Mouse (Mus musculus): ENCODE results near the gene Abhd5. TPM values are rescaled to one million over a fixed set of nuclear protein-coding genes. Genes with fewer than 3 reads are reported as not detected.

Gene Abhd5
- polyA plus RNA-seq, 1 experiment from 2014 or later: 23.7 TPM

DNA sequence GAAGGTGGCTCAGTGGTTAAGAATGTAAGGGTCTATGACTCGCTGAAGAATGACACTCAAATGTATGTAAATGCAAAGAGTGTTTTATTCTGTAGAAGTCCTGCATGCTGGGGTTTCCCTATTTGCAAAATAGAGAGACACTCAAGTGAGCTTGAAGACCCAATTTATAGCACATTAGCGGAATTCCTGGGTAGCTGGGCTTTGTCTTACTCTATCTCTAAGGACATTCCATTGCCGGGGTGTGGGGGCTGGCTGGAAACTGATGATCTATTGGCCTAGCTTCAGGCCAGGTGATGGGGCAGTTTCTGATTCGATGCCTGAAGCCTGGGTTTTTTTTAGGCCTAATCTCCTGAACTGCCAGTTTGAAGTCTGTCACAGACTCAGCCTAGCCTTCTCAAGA, 36.5 kb upstream of the Abhd5 start:
- Histone ChIP-seq H3K9me3 (ENCODE audit: control insufficient read depth, low read length) (no peaks in the 10 kb centered on the region), H3K27me3 (ENCODE audit: control insufficient read depth, insufficient read depth, low read length) (no peaks in the 10 kb centered on the region), H3K4me3 (ENCODE audit: low read depth, low read length) (no peak overlapping the region), H3K27ac (ENCODE audit: low read depth, low read length) (no peak overlapping the region), H3K9ac (ENCODE audit: low read depth, low read length) (no peak overlapping the region), H3K4me1 (replicated peaks; ENCODE audit: control insufficient read depth, insufficient read depth, low read length) (0 out of 2 replicates have a peak, but pooled peaks cover 2% of the 10 kb centered on the region), H3K36me3 (ENCODE audit: control insufficient read depth, insufficient read depth, low read length) (no peaks in the 10 kb centered on the region), H3K4me2 (replicated peaks; ENCODE audit: low read depth, low read length) (no peak overlapping the region)
- 58% methylated on average over 4 of the region's 4 CpGs for whole genome bisulfite sequencing
- DNase-seq (ENCODE audit: low spot score) (no peak), ATAC-seq (ENCODE audit: low FRiP score) (no peak)

DNA sequence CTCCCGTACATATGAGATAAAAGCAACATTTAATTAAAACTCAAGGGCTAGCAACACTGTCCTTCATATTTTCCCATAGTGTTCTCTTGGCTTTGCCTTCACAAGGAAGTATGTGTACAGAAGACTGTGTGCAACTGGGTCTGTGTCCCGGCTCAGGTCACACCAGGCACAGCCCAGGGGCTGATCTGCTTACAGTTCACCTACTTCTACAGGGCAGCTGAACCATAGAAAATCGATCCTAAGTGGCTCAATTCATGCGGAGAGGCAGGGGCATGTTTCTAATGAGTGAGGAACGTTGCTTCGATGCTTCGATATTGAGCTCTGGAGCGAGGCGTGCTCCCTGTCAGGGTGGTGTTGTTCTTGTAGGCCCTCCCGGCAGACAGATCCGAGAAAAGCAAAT, 35.9 kb upstream of the Abhd5 start:
- Histone ChIP-seq H3K4me3 (ENCODE audit: low read depth, low read length) (no peak overlapping the region), H3K9ac (ENCODE audit: low read depth, low read length) (no peak overlapping the region), H3K27me3 (ENCODE audit: control insufficient read depth, insufficient read depth, low read length) (no peaks in the 10 kb centered on the region), H3K27ac (ENCODE audit: low read depth, low read length) (no peak overlapping the region), H3K36me3 (ENCODE audit: control insufficient read depth, insufficient read depth, low read length) (no peaks in the 10 kb centered on the region), H3K4me1 (replicated peaks; ENCODE audit: control insufficient read depth, insufficient read depth, low read length) (0 out of 2 replicates have a peak, but pooled peaks cover 2% of the 10 kb centered on the region), H3K9me3 (ENCODE audit: control insufficient read depth, low read length) (no peaks in the 10 kb centered on the region), H3K4me2 (replicated peaks; ENCODE audit: low read depth, low read length) (no peak overlapping the region)
- ATAC-seq (ENCODE audit: low FRiP score) (no peak), DNase-seq (ENCODE audit: low spot score) (peak; percentile 17)
- WGBS: 54% methylated on average over 11 of the region's 11 CpGs

DNA sequence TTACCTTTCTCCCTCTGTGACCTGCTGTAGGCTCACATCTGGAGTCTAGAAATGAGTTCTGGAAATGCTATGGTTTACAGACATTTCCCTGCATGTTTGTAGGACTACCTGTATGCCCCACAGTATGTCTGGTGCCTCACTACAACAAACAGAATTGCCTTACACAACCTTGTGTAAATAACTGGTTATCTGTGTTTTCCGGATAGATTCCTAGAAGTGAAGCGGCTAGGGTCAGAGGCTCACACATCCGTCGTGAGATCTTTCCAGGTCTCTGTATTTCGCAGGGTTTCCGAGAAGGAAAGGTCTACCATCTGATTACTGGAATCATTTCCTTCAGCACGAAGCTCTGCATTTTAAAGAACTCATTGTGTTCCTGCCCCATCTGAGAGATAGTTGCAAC, 34.8 kb upstream of the Abhd5 start:
- DNase-seq (ENCODE audit: low spot score) (no peak), ATAC-seq (ENCODE audit: low FRiP score) (no peak)
- Histone ChIP-seq H3K4me1 (replicated peaks; ENCODE audit: control insufficient read depth, insufficient read depth, low read length) (0 out of 2 replicates have a peak, but pooled peaks cover 2% of the 10 kb centered on the region), H3K4me2 (replicated peaks; ENCODE audit: low read depth, low read length) (no peak overlapping the region), H3K27ac (ENCODE audit: low read depth, low read length) (no peak overlapping the region), H3K9ac (ENCODE audit: low read depth, low read length) (no peak overlapping the region), H3K4me3 (ENCODE audit: low read depth, low read length) (no peak overlapping the region), H3K9me3 (ENCODE audit: control insufficient read depth, low read length) (no peaks in the 10 kb centered on the region), H3K27me3 (ENCODE audit: control insufficient read depth, insufficient read depth, low read length) (no peaks in the 10 kb centered on the region), H3K36me3 (ENCODE audit: control insufficient read depth, insufficient read depth, low read length) (no peaks in the 10 kb centered on the region)
- WGBS: 94% methylated on average over 7 of the region's 7 CpGs

DNA sequence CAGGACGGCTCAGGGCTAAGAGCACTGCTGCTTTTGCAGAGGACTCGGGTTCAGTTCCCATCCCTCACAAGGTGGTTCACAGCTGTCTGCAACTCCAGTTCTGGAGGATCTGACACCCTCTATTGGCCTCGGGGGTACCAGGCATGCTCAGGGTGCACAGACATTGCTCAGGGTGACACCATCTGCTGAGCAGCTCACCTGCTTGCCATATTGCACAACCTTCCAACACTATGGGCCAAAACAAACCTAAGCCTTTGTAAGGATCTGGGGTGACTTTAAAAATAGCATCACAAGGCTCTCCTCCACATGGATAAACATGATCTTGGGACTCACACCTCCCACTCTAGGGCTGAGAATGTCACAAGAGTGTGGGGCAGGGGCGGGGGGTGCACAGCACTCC, 30.8 kb upstream of the Abhd5 start:
- Histone ChIP-seq H3K27ac (ENCODE audit: low read depth, low read length) (no peak overlapping the region), H3K4me2 (replicated peaks; ENCODE audit: low read depth, low read length) (no peak overlapping the region), H3K9ac (ENCODE audit: low read depth, low read length) (no peak overlapping the region), H3K36me3 (ENCODE audit: control insufficient read depth, insufficient read depth, low read length) (no peaks in the 10 kb centered on the region), H3K27me3 (ENCODE audit: control insufficient read depth, insufficient read depth, low read length) (no peaks in the 10 kb centered on the region), H3K9me3 (ENCODE audit: control insufficient read depth, low read length) (no peaks in the 10 kb centered on the region), H3K4me1 (replicated peaks; ENCODE audit: control insufficient read depth, insufficient read depth, low read length) (no peaks in the 10 kb centered on the region), H3K4me3 (ENCODE audit: low read depth, low read length) (no peak overlapping the region)
- DNase-seq (ENCODE audit: low spot score) (no peak), ATAC-seq (ENCODE audit: low FRiP score) (no peak)
- 91% methylated on average over 4 of the region's 4 CpGs for WGBS

DNA sequence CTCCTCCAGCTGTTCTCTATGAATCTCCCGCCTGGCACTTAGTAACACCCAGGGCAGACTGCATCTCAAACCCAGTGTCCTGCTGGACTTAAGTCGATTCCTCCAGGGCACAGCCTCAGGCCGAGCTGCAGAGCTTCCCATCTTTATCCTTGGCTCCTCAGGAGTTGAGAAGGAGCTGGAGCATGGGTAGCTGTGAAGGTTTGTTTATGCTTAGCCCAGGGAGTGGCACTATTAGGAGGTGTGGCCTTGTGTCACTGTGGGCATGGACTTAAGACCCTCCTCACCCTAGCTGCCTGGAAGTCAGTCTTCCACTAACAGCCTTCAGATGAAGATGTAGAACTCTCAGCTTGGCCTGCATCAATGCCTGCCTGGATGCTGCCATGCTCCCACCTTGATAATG, 29.1 kb upstream of the Abhd5 start:
- H3K27me3 ChIP-seq (ENCODE audit: control insufficient read depth, insufficient read depth, low read length): no peaks in the 10 kb centered on the region
- ATAC-seq (ENCODE audit: low FRiP score) (no peak), DNase-seq (ENCODE audit: low spot score) (no peak)
- H3K4me1 ChIP-seq (replicated peaks; ENCODE audit: control insufficient read depth, insufficient read depth, low read length): no peaks in the 10 kb centered on the region
- no peak overlapping the region for H3K4me2 ChIP-seq (replicated peaks; ENCODE audit: low read depth, low read length)
- no peak overlapping the region for H3K4me3 ChIP-seq (ENCODE audit: low read depth, low read length)
- no peak overlapping the region for H3K9ac ChIP-seq (ENCODE audit: low read depth, low read length)
- no peak overlapping the region for H3K27ac ChIP-seq (ENCODE audit: low read depth, low read length)
- 79% methylated on average over 3 of the region's 3 CpGs for WGBS
- H3K9me3 ChIP-seq (ENCODE audit: control insufficient read depth, low read length): no peaks in the 10 kb centered on the region
- no peaks in the 10 kb centered on the region for H3K36me3 ChIP-seq (ENCODE audit: control insufficient read depth, insufficient read depth, low read length)

DNA sequence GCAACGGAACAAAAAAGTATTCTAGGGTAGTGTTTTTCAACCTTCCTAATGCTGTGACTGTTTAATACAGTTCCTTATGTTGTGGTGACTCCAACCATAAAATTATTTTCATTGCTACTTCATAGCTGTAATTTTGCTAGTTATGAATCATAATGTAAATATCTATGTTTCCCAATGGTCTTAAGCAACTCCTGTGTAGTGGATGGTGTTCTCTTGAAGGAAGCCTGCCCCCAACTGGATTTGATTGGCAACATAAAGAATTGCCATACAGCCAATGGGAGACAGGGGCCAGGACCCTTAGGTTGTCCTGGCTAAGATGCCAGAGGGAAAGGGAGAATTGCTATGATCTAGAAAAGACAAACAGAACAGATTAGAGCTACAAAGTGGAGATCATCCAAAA, 25.4 kb upstream of the Abhd5 start:
- Histone ChIP-seq H3K4me2 (replicated peaks; ENCODE audit: low read depth, low read length) (no peak overlapping the region), H3K9me3 (ENCODE audit: control insufficient read depth, low read length) (no peaks in the 10 kb centered on the region), H3K9ac (ENCODE audit: low read depth, low read length) (no peak overlapping the region), H3K36me3 (ENCODE audit: control insufficient read depth, insufficient read depth, low read length) (no peaks in the 10 kb centered on the region), H3K4me3 (ENCODE audit: low read depth, low read length) (no peak overlapping the region), H3K4me1 (replicated peaks; ENCODE audit: control insufficient read depth, insufficient read depth, low read length) (no peaks in the 10 kb centered on the region), H3K27me3 (ENCODE audit: control insufficient read depth, insufficient read depth, low read length) (no peaks in the 10 kb centered on the region), H3K27ac (ENCODE audit: low read depth, low read length) (no peak overlapping the region)
- WGBS: 91% methylated on average over 1 of the region's 1 CpGs
- no peak for DNase-seq (ENCODE audit: low spot score)
- ATAC-seq (ENCODE audit: low FRiP score): no peak

DNA sequence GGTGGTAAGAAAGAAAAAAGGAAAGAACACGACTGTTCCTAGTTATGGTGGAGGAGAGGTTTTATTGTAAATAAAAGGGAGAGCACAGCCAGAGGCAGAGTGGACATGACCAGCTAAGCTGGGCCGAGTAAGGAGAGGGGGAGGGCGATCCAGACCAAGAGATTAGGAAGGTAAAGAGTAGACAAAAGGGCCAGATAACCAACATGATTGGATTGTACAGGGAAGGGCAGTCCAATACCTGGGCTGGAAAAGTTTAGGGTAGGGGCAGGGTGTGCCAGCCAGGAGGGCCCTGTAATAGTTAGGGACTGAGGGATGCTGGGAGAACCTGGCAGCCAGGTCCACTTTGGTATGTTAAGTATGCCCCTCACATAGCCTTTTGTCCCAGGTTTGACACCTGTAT, 23.2 kb upstream of the Abhd5 start:
- Histone ChIP-seq H3K4me2 (replicated peaks; ENCODE audit: low read depth, low read length) (no peak overlapping the region), H3K9me3 (ENCODE audit: control insufficient read depth, low read length) (no peaks in the 10 kb centered on the region), H3K36me3 (ENCODE audit: control insufficient read depth, insufficient read depth, low read length) (no peaks in the 10 kb centered on the region), H3K27ac (ENCODE audit: low read depth, low read length) (no peak overlapping the region), H3K9ac (ENCODE audit: low read depth, low read length) (no peak overlapping the region), H3K4me1 (replicated peaks; ENCODE audit: control insufficient read depth, insufficient read depth, low read length) (no peaks in the 10 kb centered on the region), H3K4me3 (ENCODE audit: low read depth, low read length) (no peak overlapping the region), H3K27me3 (ENCODE audit: control insufficient read depth, insufficient read depth, low read length) (no peaks in the 10 kb centered on the region)
- DNase-seq (ENCODE audit: low spot score): no peak
- WGBS: 69% methylated on average over 3 of the region's 3 CpGs
- ATAC-seq (ENCODE audit: low FRiP score): no peak

DNA sequence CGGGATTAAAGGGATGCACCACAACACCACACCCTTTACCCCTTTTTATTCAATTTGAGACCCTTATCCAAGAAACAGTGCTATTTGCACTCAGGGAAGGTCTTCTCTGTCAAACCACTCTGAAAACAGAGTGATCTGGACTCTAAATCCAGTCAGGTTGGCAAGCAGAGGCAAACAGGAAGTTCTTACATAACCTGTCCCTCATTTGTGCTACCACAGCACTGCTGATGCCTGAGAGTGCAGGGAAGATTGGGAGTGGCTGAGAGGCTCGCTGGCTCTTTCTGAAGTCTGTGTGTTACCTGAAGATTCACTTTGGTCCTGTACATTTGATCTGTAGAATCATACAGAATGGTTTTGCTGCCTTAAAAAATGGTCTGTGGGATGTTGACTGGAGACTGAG, 14.7 kb upstream of the Abhd5 start:
- H3K4me1 ChIP-seq (replicated peaks; ENCODE audit: control insufficient read depth, insufficient read depth, low read length): no peaks in the 10 kb centered on the region
- H3K27ac ChIP-seq (ENCODE audit: low read depth, low read length): no peak overlapping the region
- WGBS: 74% methylated on average over 2 of the region's 2 CpGs
- no peaks in the 10 kb centered on the region for H3K9me3 ChIP-seq (ENCODE audit: control insufficient read depth, low read length)
- no peak for ATAC-seq (ENCODE audit: low FRiP score)
- H3K9ac ChIP-seq (ENCODE audit: low read depth, low read length): no peak overlapping the region
- no peaks in the 10 kb centered on the region for H3K36me3 ChIP-seq (ENCODE audit: control insufficient read depth, insufficient read depth, low read length)
- no peak overlapping the region for H3K4me2 ChIP-seq (replicated peaks; ENCODE audit: low read depth, low read length)
- H3K27me3 ChIP-seq (ENCODE audit: control insufficient read depth, insufficient read depth, low read length): no peaks in the 10 kb centered on the region
- DNase-seq (ENCODE audit: low spot score): no peak
- no peak overlapping the region for H3K4me3 ChIP-seq (ENCODE audit: low read depth, low read length)

DNA sequence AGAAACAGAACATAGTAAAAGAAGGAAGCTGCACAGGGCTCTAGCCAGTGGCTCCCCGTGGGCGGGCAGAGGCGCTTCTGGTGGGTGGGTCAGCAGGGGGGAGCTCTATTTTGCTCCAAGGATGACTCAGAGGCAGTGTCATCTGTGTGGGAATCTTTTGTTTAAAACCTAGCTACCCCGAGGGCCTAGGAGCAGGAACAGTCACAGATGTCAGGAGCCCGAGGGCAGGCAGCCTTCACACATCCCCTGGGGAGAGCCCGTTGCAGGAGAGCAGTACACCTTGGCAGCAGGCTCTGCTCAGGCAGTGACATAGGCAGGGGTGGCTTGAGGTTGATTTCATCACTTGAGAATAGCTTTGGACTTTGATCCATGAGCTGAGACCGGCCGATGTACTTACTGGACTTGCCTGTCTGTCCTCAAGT, 13.9 kb upstream of the Abhd5 start:
- H3K9ac ChIP-seq (ENCODE audit: low read depth, low read length): no peak overlapping the region
- no peak overlapping the region for H3K4me3 ChIP-seq (ENCODE audit: low read depth, low read length)
- DNase-seq (ENCODE audit: low spot score): peak; percentile 9
- no peak for ATAC-seq (ENCODE audit: low FRiP score)
- no peak overlapping the region for H3K4me2 ChIP-seq (replicated peaks; ENCODE audit: low read depth, low read length)
- H3K9me3 ChIP-seq (ENCODE audit: control insufficient read depth, low read length): no peaks in the 10 kb centered on the region
- H3K27me3 ChIP-seq (ENCODE audit: control insufficient read depth, insufficient read depth, low read length): no peaks in the 10 kb centered on the region
- WGBS: 39% methylated on average over 8 of the region's 8 CpGs
- H3K4me1 ChIP-seq (replicated peaks; ENCODE audit: control insufficient read depth, insufficient read depth, low read length): no peaks in the 10 kb centered on the region
- H3K27ac ChIP-seq (ENCODE audit: low read depth, low read length): no peak overlapping the region
- no peaks in the 10 kb centered on the region for H3K36me3 ChIP-seq (ENCODE audit: control insufficient read depth, insufficient read depth, low read length)

Data from hindbrain, embryonic 11.5 days (tissue).